Mouse (Mus musculus) adipocyte (in vitro differentiated cells): ENCODE measurements around the gene Cacna1d.
A peak's percentile ranks its signal among the peaks of the same experiment; 100 is the strongest.

Source experiments
- DNase-seq: peaks from one replicate; pipeline ENCODE4 v3.0.0-alpha.2; 2016; ENCODE audit warnings: low spot score

Gene Cacna1d

GRCm38 (mm10) chr14:30491342-30491741, at the start of gene Cacna1d:
Cacna1d (minus strand) TSS chr14:30491455.
- no peak for DNase-seq

- DNase-seq, result peak; percentile 74
Measured at GRCm38 (mm10) chr14:30533780-30534450, 42.7 kb upstream of the Cacna1d start.

- no peak for DNase-seq
Measured at GRCm38 (mm10) chr14:30531896-30532295, 40.6 kb upstream of the Cacna1d start.

- no peak for DNase-seq
Measured at GRCm38 (mm10) chr14:30531431-30531830, 40.2 kb upstream of the Cacna1d start.

GRCm38 (mm10) chr14:30530726-30531269, 39.5 kb upstream of the Cacna1d start:
- DNase-seq, result no peak

GRCm38 (mm10) chr14:30529454-30529853, 38.2 kb upstream of the Cacna1d start:
- no peak for DNase-seq

- no peak for DNase-seq
Measured at GRCm38 (mm10) chr14:30528961-30529360, 37.7 kb upstream of the Cacna1d start.

- no peak for DNase-seq
Measured at GRCm38 (mm10) chr14:30528392-30528791, 37.1 kb upstream of the Cacna1d start.

GRCm38 (mm10) chr14:30523356-30523755, 32.1 kb upstream of the Cacna1d start:
- DNase-seq, result no peak

GRCm38 (mm10) chr14:30519323-30519722, 28.1 kb upstream of the Cacna1d start:
- no peak for DNase-seq

GRCm38 (mm10) chr14:30515931-30516723, 24.9 kb upstream of the Cacna1d start:
- peak; percentile 49 for DNase-seq

GRCm38 (mm10) chr14:30512896-30513295, 21.6 kb upstream of the Cacna1d start:
- no peak for DNase-seq

GRCm38 (mm10) chr14:30510214-30510763, 19.0 kb upstream of the Cacna1d start:
- DNase-seq, result no peak

GRCm38 (mm10) chr14:30504990-30505389, 13.7 kb upstream of the Cacna1d start:
- DNase-seq, result no peak

- no peak for DNase-seq
Measured at GRCm38 (mm10) chr14:30498202-30498601, 6.9 kb upstream of the Cacna1d start.

GRCm38 (mm10) chr14:30494998-30495397, 3.7 kb upstream of the Cacna1d start:
- no peak for DNase-seq

GRCm38 (mm10) chr14:30493276-30493675, 2.0 kb upstream of the Cacna1d start:
- no peak for DNase-seq

GRCm38 (mm10) chr14:30479361-30479948, 11.8 kb downstream of the Cacna1d start, which contains the start of gene Dcp1a:
Dcp1a (plus strand) TSS chr14:30479535.
- peak; percentile 91 for DNase-seq

GRCm38 (mm10) chr14:30474416-30474815, 16.8 kb downstream of the Cacna1d start:
- DNase-seq, result no peak

GRCm38 (mm10) chr14:30473605-30474004, 17.6 kb downstream of the Cacna1d start:
- DNase-seq, result no peak

GRCm38 (mm10) chr14:30463312-30463711, 27.9 kb downstream of the Cacna1d start:
- no peak for DNase-seq

- DNase-seq, result peak; percentile 39
Measured at GRCm38 (mm10) chr14:30459891-30460523, 31.2 kb downstream of the Cacna1d start.
